Mouse (Mus musculus): ENCODE measurements around the gene Sparc.

Sparc gene

GRCm38 (mm10) chr11:55365840-55366239 is 57.1 kb downstream of the Sparc start:
- no peak for DNase-seq (ENCODE audit: low spot score in 2 of 2)

GRCm38 (mm10) chr11:55365242-55365641 is 57.7 kb downstream of the Sparc start:
- DNase-seq (ENCODE audit: low spot score in 2 of 2), result no peak

- peak in 1 of 2 experiments; percentile 26 for DNase-seq (ENCODE audit: low spot score in 2 of 2)
Measured at GRCm38 (mm10) chr11:55364662-55365061, 58.3 kb downstream of the Sparc start.

GRCm38 (mm10) chr11:55358094-55358783 is 64.7 kb downstream of the Sparc start:
- no peak for DNase-seq (ENCODE audit: low spot score in 2 of 2)

- no peak for DNase-seq (ENCODE audit: low spot score in 2 of 2)
Measured at GRCm38 (mm10) chr11:55356846-55357245, 66.1 kb downstream of the Sparc start.

Data from heart, adult 9 months (tissue).